Mouse (Mus musculus): ENCODE data around the gene Zc3h4. TPM values are rescaled to one million over a fixed set of nuclear protein-coding genes. Genes with fewer than 3 reads are reported as not detected.
"Not testable (repeated sequence)": the region's sequence is repeated elsewhere in the genome, so short reads cannot be mapped to it uniquely, and the experiment has no call there.

Gene Zc3h4
- polyA plus RNA-seq, 1 experiment from 2014 or later: 20.0 TPM

- Histone ChIP-seq H3K27me3 (replicated peaks) (no peaks in the 10 kb centered on the region), H3K27ac (no peak overlapping the region), H3K9ac (no peak overlapping the region), H3K4me3 (no peak overlapping the region), H3K4me2 (no peak overlapping the region), H3K36me3 (replicated peaks) (peaks cover 22% of the 10 kb centered on the region), H3K9me3 (no peaks in the 10 kb centered on the region), H3K4me1 (no peaks in the 10 kb centered on the region)
- no peak; the same call in 1 of the 2 replicates for ATAC-seq (replicated peaks)
- WGBS: 98% methylated on average over 1 of the region's 1 CpGs
Observed at GRCm38 (mm10) chr7:16376505-16376904, 24.2 kb upstream of the Zc3h4 start.

GRCm38 (mm10) chr7:16387160-16388041 lies 13.3 kb upstream of the Zc3h4 start, which contains the start of gene Sae1:
Gene Sae1 (minus strand): TSS chr7:16387806.
- under 1% methylated on average over 58 of the region's 58 CpGs for WGBS
- peak within 1 kb of the TSS; percentile 95 for H3K4me3 ChIP-seq
- peak; percentile 95 for ATAC-seq (replicated peaks)

GRCm38 (mm10) chr7:16389942-16390341 lies 10.8 kb upstream of the Zc3h4 start:
- not testable (repeated sequence) for H3K4me2 ChIP-seq; H3K4me3 ChIP-seq; H3K9ac ChIP-seq; H3K36me3 ChIP-seq (replicated peaks); H3K9me3 ChIP-seq; H3K27ac ChIP-seq; ATAC-seq (replicated peaks); H3K27me3 ChIP-seq (replicated peaks)
- 89% methylated on average over 2 of the region's 2 CpGs for WGBS
- peaks cover 25% of the 10 kb centered on the region for H3K4me1 ChIP-seq

More at GRCm38 (mm10) chr7:16387160-16388041, 13.3 kb upstream of the Zc3h4 start, which contains the start of gene Sae1:
- peaks cover 33% of the 10 kb centered on the region for H3K4me1 ChIP-seq
- no peaks in the 10 kb centered on the region for H3K9me3 ChIP-seq
- no peaks in the 10 kb centered on the region for H3K36me3 ChIP-seq (replicated peaks)
- H3K27me3 ChIP-seq (replicated peaks): no peaks in the 10 kb centered on the region
- peak within 1 kb of the TSS; percentile 74 for H3K4me2 ChIP-seq
- H3K9ac ChIP-seq: peak within 1 kb of the TSS; percentile 100
- peak within 1 kb of the TSS; percentile 84 for H3K27ac ChIP-seq

- no peak overlapping the region for H3K9ac ChIP-seq
- H3K27me3 ChIP-seq (replicated peaks): no peaks in the 10 kb centered on the region
- no peaks in the 10 kb centered on the region for H3K36me3 ChIP-seq (replicated peaks)
- no peak overlapping the region for H3K4me2 ChIP-seq
- no peak overlapping the region for H3K27ac ChIP-seq
- no peaks in the 10 kb centered on the region for H3K9me3 ChIP-seq
- 49% methylated on average over 4 of the region's 4 CpGs for whole genome bisulfite sequencing
- no peak overlapping the region for H3K4me3 ChIP-seq
- peaks cover 4% of the 10 kb centered on the region for H3K4me1 ChIP-seq
- ATAC-seq (replicated peaks): no peak
Observed at GRCm38 (mm10) chr7:16392923-16393322, 7.8 kb upstream of the Zc3h4 start.

GRCm38 (mm10) chr7:16395944-16396343 lies 4.8 kb upstream of the Zc3h4 start:
- no peak for ATAC-seq (replicated peaks)
- H3K36me3 ChIP-seq (replicated peaks): no peaks in the 10 kb centered on the region
- 0% methylated on average over 2 of the region's 2 CpGs for WGBS
- H3K27me3 ChIP-seq (replicated peaks): no peaks in the 10 kb centered on the region
- H3K4me1 ChIP-seq: peaks cover 8% of the 10 kb centered on the region
- no peak overlapping the region for H3K9ac ChIP-seq
- no peaks in the 10 kb centered on the region for H3K9me3 ChIP-seq
- no peak overlapping the region for H3K4me3 ChIP-seq
- H3K27ac ChIP-seq: 0 out of 2 replicates have a peak overlapping the region, but pooled peaks have one; percentile 43
- no peak overlapping the region for H3K4me2 ChIP-seq

GRCm38 (mm10) chr7:16397465-16397864 lies 3.2 kb upstream of the Zc3h4 start:
- no peaks in the 10 kb centered on the region for H3K27me3 ChIP-seq (replicated peaks)
- no peaks in the 10 kb centered on the region for H3K9me3 ChIP-seq
- no peaks in the 10 kb centered on the region for H3K36me3 ChIP-seq (replicated peaks)
- no peak overlapping the region for H3K9ac ChIP-seq
- H3K4me2 ChIP-seq: no peak overlapping the region
- H3K4me3 ChIP-seq: no peak overlapping the region
- ATAC-seq (replicated peaks): no peak
- H3K4me1 ChIP-seq: peaks cover 8% of the 10 kb centered on the region
- H3K27ac ChIP-seq: no peak overlapping the region
- WGBS: 86% methylated on average over 4 of the region's 4 CpGs

- ATAC-seq (replicated peaks): no peak
- no peaks in the 10 kb centered on the region for H3K27me3 ChIP-seq (replicated peaks)
- H3K27ac ChIP-seq: peak overlapping the region; percentile 100
- peak overlapping the region; percentile 80 for H3K4me3 ChIP-seq
- peak overlapping the region; percentile 45; the same call in 1 of the 2 replicates for H3K9ac ChIP-seq
- no peaks in the 10 kb centered on the region for H3K9me3 ChIP-seq
- H3K4me1 ChIP-seq: peaks cover 11% of the 10 kb centered on the region
- H3K36me3 ChIP-seq (replicated peaks): no peaks in the 10 kb centered on the region
- WGBS: 47% methylated on average over 3 of the region's 3 CpGs
- peak overlapping the region; percentile 57 for H3K4me2 ChIP-seq
Observed at GRCm38 (mm10) chr7:16398387-16399050, 2.2 kb upstream of the Zc3h4 start.

- no peaks in the 10 kb centered on the region for H3K27me3 ChIP-seq (replicated peaks)
- peak; percentile 83 for ATAC-seq (replicated peaks)
- H3K4me2 ChIP-seq: peak overlapping the region; percentile 57
- peaks cover 17% of the 10 kb centered on the region for H3K4me1 ChIP-seq
- no peaks in the 10 kb centered on the region for H3K36me3 ChIP-seq (replicated peaks)
- H3K4me3 ChIP-seq: peak overlapping the region; percentile 80
- H3K27ac ChIP-seq: peak overlapping the region; percentile 100
- H3K9ac ChIP-seq: peak overlapping the region; percentile 45
- 1% methylated on average over 31 of the region's 31 CpGs for WGBS
- H3K9me3 ChIP-seq: no peaks in the 10 kb centered on the region
Observed at GRCm38 (mm10) chr7:16399098-16399819, 1.5 kb upstream of the Zc3h4 start.

- WGBS: under 1% methylated on average over 77 of the region's 77 CpGs
- Histone ChIP-seq H3K9ac (peak overlapping the region; percentile 100), H3K27me3 (replicated peaks) (no peaks in the 10 kb centered on the region), H3K4me1 (peaks cover 25% of the 10 kb centered on the region), H3K27ac (peak overlapping the region; percentile 100), H3K4me3 (peak overlapping the region; percentile 80), H3K4me2 (peak overlapping the region; percentile 57), H3K9me3 (no peaks in the 10 kb centered on the region), H3K36me3 (replicated peaks) (no peaks in the 10 kb centered on the region)
- ATAC-seq (replicated peaks): peak; percentile 96
Observed at GRCm38 (mm10) chr7:16399820-16400688, 656 bp upstream of the Zc3h4 start.

- peaks cover 39% of the 10 kb centered on the region for H3K4me1 ChIP-seq
- peak overlapping the region; percentile 80 for H3K4me3 ChIP-seq
- peak overlapping the region; percentile 57 for H3K4me2 ChIP-seq
- under 1% methylated on average over 17 of the region's 17 CpGs for whole genome bisulfite sequencing
- H3K27ac ChIP-seq: peak overlapping the region; percentile 100
- no peaks in the 10 kb centered on the region for H3K9me3 ChIP-seq
- no peaks in the 10 kb centered on the region for H3K27me3 ChIP-seq (replicated peaks)
- no peak for ATAC-seq (replicated peaks)
- H3K36me3 ChIP-seq (replicated peaks): no peaks in the 10 kb centered on the region
- peak overlapping the region; percentile 100 for H3K9ac ChIP-seq
Observed at GRCm38 (mm10) chr7:16401991-16402431, 1.3 kb downstream of the Zc3h4 start.

GRCm38 (mm10) chr7:16402449-16402848 lies 1.7 kb downstream of the Zc3h4 start:
- Histone ChIP-seq H3K4me3 (peak overlapping the region; percentile 80), H3K27ac (peak overlapping the region; percentile 100), H3K27me3 (replicated peaks) (no peaks in the 10 kb centered on the region), H3K4me1 (peaks cover 39% of the 10 kb centered on the region), H3K9ac (peak overlapping the region; percentile 100), H3K9me3 (no peaks in the 10 kb centered on the region), H3K4me2 (peak overlapping the region; percentile 57), H3K36me3 (replicated peaks) (no peaks in the 10 kb centered on the region)
- under 1% methylated on average over 9 of the region's 9 CpGs for WGBS
- no peak for ATAC-seq (replicated peaks)
